Mouse (Mus musculus) kidney, adult 11 months (tissue): ENCODE data around the gene Babam2.

Source experiments
- DNase-seq: peaks from one replicate; pipeline ENCODE4 v3.0.0; 2022

Babam2 gene

GRCm38 (mm10) chr5:31892631-31893030, 195.1 kb downstream of the Babam2 start:
- no peak for DNase-seq

- DNase-seq: no peak
Observed at GRCm38 (mm10) chr5:31899901-31900300, 202.4 kb downstream of the Babam2 start.

- no peak for DNase-seq
Observed at GRCm38 (mm10) chr5:31902144-31902543, 204.7 kb downstream of the Babam2 start.

GRCm38 (mm10) chr5:31902891-31903290, 205.4 kb downstream of the Babam2 start:
- DNase-seq: no peak

- DNase-seq: no peak
Observed at GRCm38 (mm10) chr5:31904968-31905683, 207.6 kb downstream of the Babam2 start.

GRCm38 (mm10) chr5:31905808-31906207, 208.3 kb downstream of the Babam2 start:
- no peak for DNase-seq

GRCm38 (mm10) chr5:31906286-31906951, 208.9 kb downstream of the Babam2 start:
- DNase-seq: no peak

GRCm38 (mm10) chr5:31907959-31908358, 210.5 kb downstream of the Babam2 start:
- DNase-seq: no peak

- no peak for DNase-seq
Observed at GRCm38 (mm10) chr5:31908818-31909217, 211.3 kb downstream of the Babam2 start.

GRCm38 (mm10) chr5:31916241-31916640, 218.8 kb downstream of the Babam2 start:
- no peak for DNase-seq

- no peak for DNase-seq
Observed at GRCm38 (mm10) chr5:31918566-31918965, 221.1 kb downstream of the Babam2 start.

GRCm38 (mm10) chr5:31920129-31920528, 222.6 kb downstream of the Babam2 start:
- DNase-seq: no peak

GRCm38 (mm10) chr5:31920890-31921289, 223.4 kb downstream of the Babam2 start:
- no peak for DNase-seq

- DNase-seq: no peak
Observed at GRCm38 (mm10) chr5:31924075-31924474, 226.6 kb downstream of the Babam2 start.

- DNase-seq: no peak
Observed at GRCm38 (mm10) chr5:31926551-31926950, 229.1 kb downstream of the Babam2 start.

GRCm38 (mm10) chr5:31929007-31929406, 231.5 kb downstream of the Babam2 start:
- DNase-seq: no peak

- no peak for DNase-seq
Observed at GRCm38 (mm10) chr5:31931127-31931625, 233.7 kb downstream of the Babam2 start.

- no peak for DNase-seq
Observed at GRCm38 (mm10) chr5:31931637-31932036, 234.2 kb downstream of the Babam2 start.

- DNase-seq: no peak
Observed at GRCm38 (mm10) chr5:31933296-31933695, 235.8 kb downstream of the Babam2 start.

GRCm38 (mm10) chr5:31934397-31934796, 236.9 kb downstream of the Babam2 start:
- DNase-seq: no peak

GRCm38 (mm10) chr5:31935936-31936335, 238.5 kb downstream of the Babam2 start:
- DNase-seq: no peak

- no peak for DNase-seq
Observed at GRCm38 (mm10) chr5:31936523-31936922, 239.0 kb downstream of the Babam2 start.

GRCm38 (mm10) chr5:31940876-31941275, 243.4 kb downstream of the Babam2 start:
- DNase-seq: no peak

GRCm38 (mm10) chr5:31947185-31947584, 249.7 kb downstream of the Babam2 start:
- DNase-seq: no peak
